Mouse (Mus musculus): ENCODE results near the gene D17H6S53E. TPM values are rescaled to one million over a fixed set of nuclear protein-coding genes. Genes with fewer than 3 reads are reported as not detected.

D17H6S53E gene
- polyA plus RNA-seq, 1 experiment: 13.0 TPM

- H3K79me2 ChIP-seq (ENCODE audit: control insufficient read depth, insufficient read depth): no peaks in the 10 kb centered on the region
- no peaks in the 10 kb centered on the region for H3K79me3 ChIP-seq (ENCODE audit: low read depth)
- no peaks in the 10 kb centered on the region for H3K36me3 ChIP-seq (ENCODE audit: control insufficient read depth, insufficient read depth)
- H3ac ChIP-seq (ENCODE audit: control insufficient read depth, insufficient read length, low read depth): no peak overlapping the region
- H3K27me3 ChIP-seq (ENCODE audit: control insufficient read depth, insufficient read depth, insufficient read length): no peaks in the 10 kb centered on the region
- no peak overlapping the region for H3K4me3 ChIP-seq (ENCODE audit: insufficient read depth, poor library complexity, severe bottlenecking)
- no peak for TF ChIP-seq MAX (IDR thresholded peaks at IDR 0.05)
- TF ChIP-seq MYOD1 (IDR thresholded peaks at IDR 0.05; ENCODE audit: control insufficient read depth, insufficient read length, low read depth): no peak
- TF ChIP-seq USF1 (IDR thresholded peaks at IDR 0.05; ENCODE audit: low read depth): no peak
- no peak for TF ChIP-seq FOSL1 (IDR thresholded peaks at IDR 0.05; ENCODE audit: insufficient read depth, low read length, poor library complexity, severe bottlenecking)
- no peak for TF ChIP-seq MYOG (IDR thresholded peaks at IDR 0.05; ENCODE audit: control insufficient read depth, extremely low read depth, insufficient read length)
- TF ChIP-seq CTCF (IDR thresholded peaks at IDR 0.05; ENCODE audit: control insufficient read depth, insufficient read depth, insufficient read length): no peak
- no peak for TF ChIP-seq CEBPB (IDR thresholded peaks at IDR 0.05; ENCODE audit: low read depth)
Observed at GRCm38 (mm10) chr17:35172445-35173234, 46.5 kb downstream of the D17H6S53E start.

- H3K79me3 ChIP-seq (ENCODE audit: low read depth): no peaks in the 10 kb centered on the region
- no peaks in the 10 kb centered on the region for H3K27me3 ChIP-seq (ENCODE audit: control insufficient read depth, insufficient read depth, insufficient read length)
- H3ac ChIP-seq (ENCODE audit: control insufficient read depth, insufficient read length, low read depth): no peak overlapping the region
- no peak overlapping the region for H3K4me3 ChIP-seq (ENCODE audit: insufficient read depth, poor library complexity, severe bottlenecking)
- H3K36me3 ChIP-seq (ENCODE audit: control insufficient read depth, insufficient read depth): no peaks in the 10 kb centered on the region
- H3K79me2 ChIP-seq (ENCODE audit: control insufficient read depth, insufficient read depth): no peaks in the 10 kb centered on the region
- TF ChIP-seq MAX (IDR thresholded peaks at IDR 0.05) (no peak), CEBPB (IDR thresholded peaks at IDR 0.05; ENCODE audit: low read depth) (no peak), MYOG (IDR thresholded peaks at IDR 0.05; ENCODE audit: control insufficient read depth, extremely low read depth, insufficient read length) (no peak), MYOD1 (IDR thresholded peaks at IDR 0.05; ENCODE audit: control insufficient read depth, insufficient read length, low read depth) (no peak), USF1 (IDR thresholded peaks at IDR 0.05; ENCODE audit: low read depth) (no peak), FOSL1 (IDR thresholded peaks at IDR 0.05; ENCODE audit: insufficient read depth, low read length, poor library complexity, severe bottlenecking) (no peak), CTCF (IDR thresholded peaks at IDR 0.05; ENCODE audit: control insufficient read depth, insufficient read depth, insufficient read length) (no peak)
Observed at GRCm38 (mm10) chr17:35173329-35173728, 47.2 kb downstream of the D17H6S53E start.

GRCm38 (mm10) chr17:35174201-35174977 is 48.2 kb downstream of the D17H6S53E start:
- H3K79me2 ChIP-seq (ENCODE audit: control insufficient read depth, insufficient read depth): no peaks in the 10 kb centered on the region
- H3K79me3 ChIP-seq (ENCODE audit: low read depth): no peaks in the 10 kb centered on the region
- TF ChIP-seq MYOD1 (IDR thresholded peaks at IDR 0.05; ENCODE audit: control insufficient read depth, insufficient read length, low read depth): no peak
- no peak for TF ChIP-seq MAX (IDR thresholded peaks at IDR 0.05)
- no peak for TF ChIP-seq CTCF (IDR thresholded peaks at IDR 0.05; ENCODE audit: control insufficient read depth, insufficient read depth, insufficient read length)
- TF ChIP-seq CEBPB (IDR thresholded peaks at IDR 0.05; ENCODE audit: low read depth): no peak
- TF ChIP-seq MYOG (IDR thresholded peaks at IDR 0.05; ENCODE audit: control insufficient read depth, extremely low read depth, insufficient read length): no peak
- TF ChIP-seq USF1 (IDR thresholded peaks at IDR 0.05; ENCODE audit: low read depth): no peak
- TF ChIP-seq FOSL1 (IDR thresholded peaks at IDR 0.05; ENCODE audit: insufficient read depth, low read length, poor library complexity, severe bottlenecking): no peak
- no peaks in the 10 kb centered on the region for H3K27me3 ChIP-seq (ENCODE audit: control insufficient read depth, insufficient read depth, insufficient read length)
- no peaks in the 10 kb centered on the region for H3K36me3 ChIP-seq (ENCODE audit: control insufficient read depth, insufficient read depth)
- H3K4me3 ChIP-seq (ENCODE audit: insufficient read depth, poor library complexity, severe bottlenecking): no peak overlapping the region
- H3ac ChIP-seq (ENCODE audit: control insufficient read depth, insufficient read length, low read depth): no peak overlapping the region

GRCm38 (mm10) chr17:35175382-35175781 is 49.2 kb downstream of the D17H6S53E start:
- no peaks in the 10 kb centered on the region for H3K79me3 ChIP-seq (ENCODE audit: low read depth)
- H3K36me3 ChIP-seq (ENCODE audit: control insufficient read depth, insufficient read depth): no peaks in the 10 kb centered on the region
- H3ac ChIP-seq (ENCODE audit: control insufficient read depth, insufficient read length, low read depth): no peak overlapping the region
- no peak overlapping the region for H3K4me3 ChIP-seq (ENCODE audit: insufficient read depth, poor library complexity, severe bottlenecking)
- TF ChIP-seq MAX (IDR thresholded peaks at IDR 0.05) (no peak), USF1 (IDR thresholded peaks at IDR 0.05; ENCODE audit: low read depth) (no peak), FOSL1 (IDR thresholded peaks at IDR 0.05; ENCODE audit: insufficient read depth, low read length, poor library complexity, severe bottlenecking) (no peak), MYOD1 (IDR thresholded peaks at IDR 0.05; ENCODE audit: control insufficient read depth, insufficient read length, low read depth) (no peak), CEBPB (IDR thresholded peaks at IDR 0.05; ENCODE audit: low read depth) (no peak), MYOG (IDR thresholded peaks at IDR 0.05; ENCODE audit: control insufficient read depth, extremely low read depth, insufficient read length) (no peak), CTCF (IDR thresholded peaks at IDR 0.05; ENCODE audit: control insufficient read depth, insufficient read depth, insufficient read length) (no peak)
- no peaks in the 10 kb centered on the region for H3K27me3 ChIP-seq (ENCODE audit: control insufficient read depth, insufficient read depth, insufficient read length)
- H3K79me2 ChIP-seq (ENCODE audit: control insufficient read depth, insufficient read depth): no peaks in the 10 kb centered on the region

- no peak within 1 kb of the TSS for H3K4me3 ChIP-seq (ENCODE audit: insufficient read depth, poor library complexity, severe bottlenecking)
- H3K79me3 ChIP-seq (ENCODE audit: low read depth): no peaks in the 10 kb centered on the region
Observed at GRCm38 (mm10) chr17:35175968-35176367, 49.8 kb downstream of the D17H6S53E start, which contains the start of gene Aif1. TSS of gene Aif1 (minus strand) at chr17:35176068.

More at GRCm38 (mm10) chr17:35175968-35176367, 49.8 kb downstream of the D17H6S53E start, which contains the start of gene Aif1:
- no peaks in the 10 kb centered on the region for H3K36me3 ChIP-seq (ENCODE audit: control insufficient read depth, insufficient read depth)
- no peaks in the 10 kb centered on the region for H3K79me2 ChIP-seq (ENCODE audit: control insufficient read depth, insufficient read depth)
- H3ac ChIP-seq (ENCODE audit: control insufficient read depth, insufficient read length, low read depth): no peak within 1 kb of the TSS
- no peak for TF ChIP-seq MYOD1 (IDR thresholded peaks at IDR 0.05; ENCODE audit: control insufficient read depth, insufficient read length, low read depth)
- no peak for TF ChIP-seq FOSL1 (IDR thresholded peaks at IDR 0.05; ENCODE audit: insufficient read depth, low read length, poor library complexity, severe bottlenecking)
- no peak for TF ChIP-seq CEBPB (IDR thresholded peaks at IDR 0.05; ENCODE audit: low read depth)
- no peak for TF ChIP-seq USF1 (IDR thresholded peaks at IDR 0.05; ENCODE audit: low read depth)
- TF ChIP-seq MYOG (IDR thresholded peaks at IDR 0.05; ENCODE audit: control insufficient read depth, extremely low read depth, insufficient read length): no peak
- no peak for TF ChIP-seq CTCF (IDR thresholded peaks at IDR 0.05; ENCODE audit: control insufficient read depth, insufficient read depth, insufficient read length)
- TF ChIP-seq MAX (IDR thresholded peaks at IDR 0.05): no peak
- H3K27me3 ChIP-seq (ENCODE audit: control insufficient read depth, insufficient read depth, insufficient read length): no peaks in the 10 kb centered on the region

Other genes with a start within 250 kb of the D17H6S53E start
- 15.2 TPM for gene Zbtb12, start 246.9 kb upstream of the D17H6S53E start, polyA plus RNA-seq (2012; fragmentation: generic; extraction: Trizol)
- gene Gm20547, start 244.3 kb upstream of the D17H6S53E start, polyA plus RNA-seq (2012; fragmentation: generic; extraction: Trizol): not detected
- gene C2, start 228.1 kb upstream of the D17H6S53E start, polyA plus RNA-seq (2012; fragmentation: generic; extraction: Trizol): 0.32 TPM
- 106 TPM for gene Ehmt2, start 227.9 kb upstream of the D17H6S53E start, polyA plus RNA-seq (2012; fragmentation: generic; extraction: Trizol)
- gene Slc44a4, start 211.9 kb upstream of the D17H6S53E start, polyA plus RNA-seq (2012; fragmentation: generic; extraction: Trizol): 0.06 TPM
- gene Neu1, start 195.1 kb upstream of the D17H6S53E start, polyA plus RNA-seq (2012; fragmentation: generic; extraction: Trizol): 11.7 TPM
- gene Hspa1b, start 167.1 kb upstream of the D17H6S53E start, polyA plus RNA-seq (2012; fragmentation: generic; extraction: Trizol): 22.6 TPM
- gene Gm20481, start 156.5 kb upstream of the D17H6S53E start, polyA plus RNA-seq (2012; fragmentation: generic; extraction: Trizol): not detected
- 1.8 TPM for gene Hspa1a, start 154.2 kb upstream of the D17H6S53E start, polyA plus RNA-seq (2012; fragmentation: generic; extraction: Trizol)
- 0.99 TPM for gene Hspa1l, start 153.7 kb upstream of the D17H6S53E start, polyA plus RNA-seq (2012; fragmentation: generic; extraction: Trizol)
- 133 TPM for gene Lsm2, start 144.5 kb upstream of the D17H6S53E start, polyA plus RNA-seq (2012; fragmentation: generic; extraction: Trizol)
- 214 TPM for gene Vars, start 125.4 kb upstream of the D17H6S53E start, polyA plus RNA-seq (2012; fragmentation: generic; extraction: Trizol)
- gene Vwa7, start 109.8 kb upstream of the D17H6S53E start, polyA plus RNA-seq (2012; fragmentation: generic; extraction: Trizol): 0.07 TPM
- gene Sapcd1, start 98.4 kb upstream of the D17H6S53E start, polyA plus RNA-seq (2012; fragmentation: generic; extraction: Trizol): 0.23 TPM
- 0.76 TPM for gene Msh5, start 79.6 kb upstream of the D17H6S53E start, polyA plus RNA-seq (2012; fragmentation: generic; extraction: Trizol)
- 509 TPM for gene Clic1, start 76.4 kb upstream of the D17H6S53E start, polyA plus RNA-seq (2012; fragmentation: generic; extraction: Trizol)
- gene Ddah2, start 67.3 kb upstream of the D17H6S53E start, polyA plus RNA-seq (2012; fragmentation: generic; extraction: Trizol): 129 TPM
- gene Ly6g6c, start 61.0 kb upstream of the D17H6S53E start, polyA plus RNA-seq (2012; fragmentation: generic; extraction: Trizol): 0.12 TPM
- 0.04 TPM for gene Mpig6b, start 60.2 kb upstream of the D17H6S53E start, polyA plus RNA-seq (2012; fragmentation: generic; extraction: Trizol)
- gene Ly6g6e, start 49.5 kb upstream of the D17H6S53E start, polyA plus RNA-seq (2012; fragmentation: generic; extraction: Trizol): not detected
- not detected for gene Ly6g6d, start 48.3 kb upstream of the D17H6S53E start, polyA plus RNA-seq (2012; fragmentation: generic; extraction: Trizol)
- gene Ly6g6f, start 40.8 kb upstream of the D17H6S53E start, polyA plus RNA-seq (2012; fragmentation: generic; extraction: Trizol): not detected
- 54.0 TPM for gene Abhd16a, start 37.1 kb upstream of the D17H6S53E start, polyA plus RNA-seq (2012; fragmentation: generic; extraction: Trizol)
- gene Ly6g5c, start 18.1 kb upstream of the D17H6S53E start, polyA plus RNA-seq (2012; fragmentation: generic; extraction: Trizol): not detected
- 0.28 TPM for gene Ly6g5b, start 10.9 kb upstream of the D17H6S53E start, polyA plus RNA-seq (2012; fragmentation: generic; extraction: Trizol)
- gene Gpank1, start 4.9 kb upstream of the D17H6S53E start, polyA plus RNA-seq (2012; fragmentation: generic; extraction: Trizol): 25.8 TPM
- 300 TPM for gene Csnk2b, start 4.3 kb upstream of the D17H6S53E start, polyA plus RNA-seq (2012; fragmentation: generic; extraction: Trizol)
- 0.20 TPM for gene Apom, start 5.7 kb downstream of the D17H6S53E start, polyA plus RNA-seq (2012; fragmentation: generic; extraction: Trizol)
- gene Bag6, start 8.8 kb downstream of the D17H6S53E start, polyA plus RNA-seq (2012; fragmentation: generic; extraction: Trizol): 202 TPM
- gene Prrc2a, start 38.5 kb downstream of the D17H6S53E start, polyA plus RNA-seq (2012; fragmentation: generic; extraction: Trizol): 183 TPM
- not detected for gene Aif1, start 49.7 kb downstream of the D17H6S53E start, polyA plus RNA-seq (2012; fragmentation: generic; extraction: Trizol)
- gene Lst1, start 62.1 kb downstream of the D17H6S53E start, polyA plus RNA-seq (2012; fragmentation: generic; extraction: Trizol): 0.92 TPM
- not detected for gene Ltb, start 68.1 kb downstream of the D17H6S53E start, polyA plus RNA-seq (2012; fragmentation: generic; extraction: Trizol)
- not detected for gene Tnf, start 75.6 kb downstream of the D17H6S53E start, polyA plus RNA-seq (2012; fragmentation: generic; extraction: Trizol)
- 0.07 TPM for gene Lta, start 79.0 kb downstream of the D17H6S53E start, polyA plus RNA-seq (2012; fragmentation: generic; extraction: Trizol)
- not detected for gene Gm16181, start 94.5 kb downstream of the D17H6S53E start, polyA plus RNA-seq (2012; fragmentation: generic; extraction: Trizol)
- gene Atp6v1g2, start 107.3 kb downstream of the D17H6S53E start, polyA plus RNA-seq (2012; fragmentation: generic; extraction: Trizol): 1.4 TPM
- 20.1 TPM for gene Nfkbil1, start 109.4 kb downstream of the D17H6S53E start, polyA plus RNA-seq (2012; fragmentation: generic; extraction: Trizol)
- 330 TPM for gene Ddx39b, start 115.4 kb downstream of the D17H6S53E start, polyA plus RNA-seq (2012; fragmentation: generic; extraction: Trizol)
- gene H2-D1, start 136.4 kb downstream of the D17H6S53E start, polyA plus RNA-seq (2012; fragmentation: generic; extraction: Trizol): 23.5 TPM
- 3.3 TPM for gene H2-Q1, start 194.0 kb downstream of the D17H6S53E start, polyA plus RNA-seq (2012; fragmentation: generic; extraction: Trizol)
- 0.11 TPM for gene H2-Q2, start 215.9 kb downstream of the D17H6S53E start, polyA plus RNA-seq (2012; fragmentation: generic; extraction: Trizol)